Mouse (Mus musculus) ES-Bruce4 (cell line): ENCODE measurements at regions not wholly inside any gene's neighbourhood (a gene's known extent, or its start where the extent isn't known, plus 50 kb on each side); places are given as distances from the start of the nearest gene placed in this dataset.

Experiments
- H3K27ac ChIP-seq: 2 replicates; pipeline ENCODE4 v1.5.1; 2012; ENCODE audit warnings: low read length, inconsistent platforms; ENCODE audit not compliant: insufficient read depth
- H3K27me3 ChIP-seq: 2 replicates; pipeline ENCODE4 v1.6.1; 2012; ENCODE audit warnings: mild to moderate bottlenecking, low read length, inconsistent platforms; ENCODE audit not compliant: control insufficient read depth, poor library complexity, insufficient read depth, severe bottlenecking
- H3K36me3 ChIP-seq: 2 replicates; pipeline ENCODE4 v1.6.1; 2012; ENCODE audit warnings: inconsistent platforms, mild to moderate bottlenecking, low read length, moderate library complexity; ENCODE audit not compliant: control insufficient read depth, poor library complexity, insufficient read depth, severe bottlenecking
- H3K4me1 ChIP-seq: one replicate; pipeline ENCODE4 v1.8.1; 2011; ENCODE audit warnings: low read length; ENCODE audit not compliant: control insufficient read depth, insufficient read depth
- H3K4me3 ChIP-seq: 2 replicates; pipeline ENCODE4 v1.5.1; 2011; ENCODE audit warnings: low read depth, mild to moderate bottlenecking, low read length
- H3K9ac ChIP-seq: 2 replicates; pipeline ENCODE4 v1.6.1; 2012; ENCODE audit warnings: low read depth, mild to moderate bottlenecking, inconsistent platforms; ENCODE audit not compliant: poor library complexity, severe bottlenecking
- H3K9me3 ChIP-seq: replicated peaks from 2 replicates; pipeline ENCODE4 v1.6.1; 2012; ENCODE audit warnings: mild to moderate bottlenecking, low read length, inconsistent platforms; ENCODE audit not compliant: control insufficient read depth, poor library complexity, insufficient read depth, severe bottlenecking
- CTCF ChIP-seq: IDR thresholded peaks from one replicate; pipeline ENCODE4 v1.8.1; 2011; ENCODE audit warnings: low read depth, low read length
- EP300 ChIP-seq: IDR thresholded peaks from 2 replicates; pipeline ENCODE4 v1.6.1; 2011; ENCODE audit warnings: low read depth, low read length; ENCODE audit not compliant: insufficient read depth
- POLR2A ChIP-seq: IDR thresholded peaks from one replicate; pipeline ENCODE4 v1.8.1; 2011; ENCODE audit warnings: low read length; ENCODE audit not compliant: insufficient read depth

- no peaks in the 10 kb centered on the region for H3K9me3 ChIP-seq
- H3K27me3 ChIP-seq, result peaks cover 1% of the 10 kb centered on the region
- H3K4me3 ChIP-seq, result no peak overlapping the region
- H3K9ac ChIP-seq, result no peak overlapping the region
- no peak for TF ChIP-seq EP300
- no peak for TF ChIP-seq CTCF
- TF ChIP-seq POLR2A, result no peak
- H3K4me1 ChIP-seq, result no peaks in the 10 kb centered on the region
- H3K36me3 ChIP-seq, result no peaks in the 10 kb centered on the region
- no peak overlapping the region for H3K27ac ChIP-seq
Measured at GRCm38 (mm10) chr5:101596996-101597395, 67.8 kb downstream of the Nkx6-1 start.

- Histone ChIP-seq H3K9ac (no peak overlapping the region), H3K27me3 (peaks cover 1% of the 10 kb centered on the region), H3K27ac (no peak overlapping the region), H3K4me1 (no peaks in the 10 kb centered on the region), H3K9me3 (no peaks in the 10 kb centered on the region), H3K36me3 (no peaks in the 10 kb centered on the region), H3K4me3 (no peak overlapping the region)
- TF ChIP-seq EP300 (no peak), POLR2A (no peak), CTCF (no peak)
Measured at GRCm38 (mm10) chr5:101591236-101591635, 73.6 kb downstream of the Nkx6-1 start.

- H3K27ac ChIP-seq, result no peak overlapping the region
- no peaks in the 10 kb centered on the region for H3K27me3 ChIP-seq
- H3K36me3 ChIP-seq, result no peaks in the 10 kb centered on the region
- TF ChIP-seq CTCF (no peak), POLR2A (no peak)
- no peaks in the 10 kb centered on the region for H3K9me3 ChIP-seq
- H3K9ac ChIP-seq, result no peak overlapping the region
- H3K4me3 ChIP-seq, result no peak overlapping the region
- H3K4me1 ChIP-seq, result no peaks in the 10 kb centered on the region
Measured at GRCm38 (mm10) chr5:101590341-101591124, 74.3 kb downstream of the Nkx6-1 start.

GRCm38 (mm10) chr5:101572966-101573365 is 91.8 kb downstream of the Nkx6-1 start:
- Histone ChIP-seq H3K4me1 (no peaks in the 10 kb centered on the region), H3K9ac (no peak overlapping the region), H3K9me3 (no peaks in the 10 kb centered on the region), H3K4me3 (no peak overlapping the region), H3K36me3 (no peaks in the 10 kb centered on the region), H3K27ac (no peak overlapping the region), H3K27me3 (no peaks in the 10 kb centered on the region)
- TF ChIP-seq POLR2A, result no peak
- no peak for TF ChIP-seq EP300
- TF ChIP-seq CTCF, result no peak

- H3K4me3 ChIP-seq, result no peak overlapping the region
- H3K9ac ChIP-seq, result no peak overlapping the region
- H3K4me1 ChIP-seq, result no peaks in the 10 kb centered on the region
- TF ChIP-seq EP300, result no peak
- no peak for TF ChIP-seq CTCF
- H3K27ac ChIP-seq, result no peak overlapping the region
- H3K9me3 ChIP-seq, result no peaks in the 10 kb centered on the region
- H3K36me3 ChIP-seq, result no peaks in the 10 kb centered on the region
- no peaks in the 10 kb centered on the region for H3K27me3 ChIP-seq
Measured at GRCm38 (mm10) chr5:101565770-101566169, 99.0 kb downstream of the Nkx6-1 start.

- H3K9me3 ChIP-seq, result no peaks in the 10 kb centered on the region
- H3K4me1 ChIP-seq, result no peaks in the 10 kb centered on the region
- no peaks in the 10 kb centered on the region for H3K27me3 ChIP-seq
- no peak overlapping the region for H3K4me3 ChIP-seq
- no peak overlapping the region for H3K27ac ChIP-seq
- H3K36me3 ChIP-seq, result no peaks in the 10 kb centered on the region
- TF ChIP-seq CTCF (no peak), EP300 (no peak), POLR2A (no peak)
- H3K9ac ChIP-seq, result no peak overlapping the region
Measured at GRCm38 (mm10) chr5:101560366-101560765, 104.4 kb downstream of the Nkx6-1 start.
